Mouse (Mus musculus): ENCODE measurements around the gene Otud7b. TPM values are rescaled to one million over a fixed set of nuclear protein-coding genes. Genes with fewer than 3 reads are reported as not detected.

Otud7b gene
- 20.2 and 20.6 TPM in 2 replicates for polyA plus RNA-seq (2016; fragmentation: Nextera tagmentation; extraction: Ambion mirVana)

DNA sequence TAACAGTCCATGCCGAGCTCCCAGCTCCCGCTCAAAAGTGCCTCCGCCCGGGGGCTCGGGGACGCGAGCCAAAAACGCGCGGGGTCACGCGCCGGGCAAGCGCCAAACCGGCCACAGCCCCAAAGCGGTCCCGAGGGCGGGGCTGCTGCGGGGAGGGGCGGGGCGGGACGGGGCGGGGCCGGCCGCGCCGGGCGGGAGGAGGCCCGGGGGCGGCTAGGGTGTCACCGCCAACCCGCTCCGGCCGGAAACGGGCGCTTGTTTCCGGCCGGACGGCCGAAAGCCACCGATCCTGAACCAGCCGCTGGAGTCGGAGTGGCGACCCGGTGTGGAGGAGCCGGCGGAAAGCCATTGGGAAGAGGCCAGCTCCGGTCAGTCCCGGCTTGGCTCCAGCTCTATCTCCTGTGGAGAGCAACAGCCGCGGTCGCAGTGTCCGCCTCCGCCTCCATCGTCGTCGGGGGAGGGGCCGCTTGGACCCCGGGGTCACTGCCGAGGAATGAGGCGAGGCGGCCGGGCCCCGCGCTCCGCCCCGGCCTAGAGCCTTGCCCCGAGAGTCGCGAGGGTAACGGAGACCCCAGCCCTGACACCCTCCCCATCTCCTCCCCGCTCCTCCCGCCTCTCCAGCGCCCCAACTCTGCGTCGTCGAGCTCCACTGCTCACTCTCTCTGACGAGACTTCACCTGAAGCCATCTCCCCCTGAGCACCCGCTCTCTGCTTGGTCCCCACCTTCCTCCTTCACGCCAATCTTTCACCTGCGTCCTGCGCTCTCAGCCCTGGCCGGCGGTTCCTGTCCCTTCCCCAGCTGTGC is at the start of gene Otud7b:
Otud7b (plus strand) TSS at position 267 of the 805 bp plus-strand sequence.
- no peaks in the 10 kb centered on the region for H3K36me3 ChIP-seq
- peaks cover 19% of the 10 kb centered on the region; the same call in 1 of the 2 replicates for H3K4me1 ChIP-seq
- H3K27ac ChIP-seq, result peak within 1 kb of the TSS; percentile 94
- peak within 1 kb of the TSS; percentile 87 for H3K9ac ChIP-seq
- no peaks in the 10 kb centered on the region for H3K27me3 ChIP-seq
- H3K4me2 ChIP-seq (replicated peaks), result peak within 1 kb of the TSS; percentile 85
- no peaks in the 10 kb centered on the region for H3K9me3 ChIP-seq
- 1% methylated on average over 84 of the region's 84 CpGs for WGBS
- H3K4me3 ChIP-seq, result peak within 1 kb of the TSS; percentile 89
- ATAC-seq (ENCODE audit: insufficient number of reproducible peaks, insufficient read depth, low FRiP score, low TSS enrichment), result peak; percentile 79

- 83% methylated on average over 6 of the region's 6 CpGs for WGBS
Observed at GRCm38 (mm10) chr3:96055294-96055693, 49.0 kb upstream of the Otud7b start.

GRCm38 (mm10) chr3:96056031-96056430 is 48.3 kb upstream of the Otud7b start:
- ATAC-seq (ENCODE audit: insufficient number of reproducible peaks, insufficient read depth, low FRiP score, low TSS enrichment), result no peak
- H3K4me1 ChIP-seq, result peaks cover 8% of the 10 kb centered on the region; the same call in 1 of the 2 replicates
- WGBS, result 86% methylated on average over 4 of the region's 4 CpGs
- peaks cover 4% of the 10 kb centered on the region; the same call in 1 of the 2 replicates for H3K36me3 ChIP-seq
- no peak overlapping the region for H3K27ac ChIP-seq
- no peaks in the 10 kb centered on the region for H3K27me3 ChIP-seq
- H3K9ac ChIP-seq, result no peak overlapping the region
- no peak overlapping the region for H3K4me3 ChIP-seq
- no peak overlapping the region for H3K4me2 ChIP-seq (replicated peaks)
- H3K9me3 ChIP-seq, result no peaks in the 10 kb centered on the region

More at GRCm38 (mm10) chr3:96055294-96055693, 49.0 kb upstream of the Otud7b start:
- H3K27ac ChIP-seq, result no peak overlapping the region
- H3K36me3 ChIP-seq, result peaks cover 9% of the 10 kb centered on the region; the same call in 1 of the 2 replicates
- ATAC-seq (ENCODE audit: insufficient number of reproducible peaks, insufficient read depth, low FRiP score, low TSS enrichment), result no peak
- H3K27me3 ChIP-seq, result no peaks in the 10 kb centered on the region
- no peak overlapping the region for H3K9ac ChIP-seq
- H3K4me3 ChIP-seq, result no peak overlapping the region
- H3K4me2 ChIP-seq (replicated peaks), result no peak overlapping the region
- peaks cover 8% of the 10 kb centered on the region; the same call in 1 of the 2 replicates for H3K4me1 ChIP-seq
- no peaks in the 10 kb centered on the region for H3K9me3 ChIP-seq

GRCm38 (mm10) chr3:96057747-96058204 is 46.6 kb upstream of the Otud7b start:
- peak overlapping the region; percentile 90 for H3K27ac ChIP-seq
- H3K27me3 ChIP-seq, result no peaks in the 10 kb centered on the region
- H3K9ac ChIP-seq, result peak overlapping the region; percentile 70
- peaks cover 8% of the 10 kb centered on the region; the same call in 1 of the 2 replicates for H3K4me1 ChIP-seq
- no peaks in the 10 kb centered on the region for H3K9me3 ChIP-seq
- H3K36me3 ChIP-seq, result no peaks in the 10 kb centered on the region
- ATAC-seq (ENCODE audit: insufficient number of reproducible peaks, insufficient read depth, low FRiP score, low TSS enrichment), result peak; percentile 93
- under 1% methylated on average over 26 of the region's 26 CpGs for WGBS
- peak overlapping the region; percentile 67 for H3K4me3 ChIP-seq
- peak overlapping the region; percentile 64 for H3K4me2 ChIP-seq (replicated peaks)

GRCm38 (mm10) chr3:96058231-96058896 is 46.0 kb upstream of the Otud7b start, which contains the start of gene Vps45:
Gene Vps45 (minus strand): TSS chr3:96058466.
- H3K27ac ChIP-seq, result peak within 1 kb of the TSS; percentile 90
- 2% methylated on average over 18 of the region's 18 CpGs for WGBS

DNA sequence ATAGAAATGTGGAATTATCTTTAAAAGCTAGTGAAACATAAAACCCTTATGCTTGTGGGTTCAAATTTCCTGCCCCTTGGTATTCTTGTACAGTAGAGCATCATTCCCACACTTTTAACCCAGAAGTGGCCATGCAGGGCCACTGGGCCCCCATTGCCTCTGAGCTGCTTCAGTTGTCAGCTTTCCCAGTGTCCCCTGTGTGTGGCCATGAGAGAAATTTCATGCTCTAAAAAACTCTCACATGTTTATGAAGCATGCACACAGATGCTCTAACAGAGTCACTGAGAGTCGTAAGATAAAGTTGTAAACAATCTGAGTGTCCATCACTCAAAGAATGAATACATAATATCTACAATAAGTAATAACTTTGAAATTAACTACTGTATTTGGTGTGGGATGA is 44.2 kb upstream of the Otud7b start:
- no peak overlapping the region for H3K4me3 ChIP-seq
- H3K27ac ChIP-seq, result no peak overlapping the region
- H3K36me3 ChIP-seq, result no peaks in the 10 kb centered on the region
- peaks cover 8% of the 10 kb centered on the region; the same call in 1 of the 2 replicates for H3K4me1 ChIP-seq
- H3K9ac ChIP-seq, result no peak overlapping the region
- ATAC-seq (ENCODE audit: insufficient number of reproducible peaks, insufficient read depth, low FRiP score, low TSS enrichment), result no peak
- 91% methylated on average over 1 of the region's 1 CpGs for WGBS
- H3K4me2 ChIP-seq (replicated peaks), result no peak overlapping the region
- H3K27me3 ChIP-seq, result no peaks in the 10 kb centered on the region
- no peaks in the 10 kb centered on the region for H3K9me3 ChIP-seq

More at GRCm38 (mm10) chr3:96058231-96058896, 46.0 kb upstream of the Otud7b start, which contains the start of gene Vps45:
- peak within 1 kb of the TSS; percentile 67 for H3K4me3 ChIP-seq
- peak within 1 kb of the TSS; percentile 64 for H3K4me2 ChIP-seq (replicated peaks)
- H3K9me3 ChIP-seq, result no peaks in the 10 kb centered on the region
- peaks cover 8% of the 10 kb centered on the region; the same call in 1 of the 2 replicates for H3K4me1 ChIP-seq
- peak within 1 kb of the TSS; percentile 70 for H3K9ac ChIP-seq
- ATAC-seq (ENCODE audit: insufficient number of reproducible peaks, insufficient read depth, low FRiP score, low TSS enrichment), result peak; percentile 77; the same call in 1 of the 2 replicates
- no peaks in the 10 kb centered on the region for H3K36me3 ChIP-seq
- no peaks in the 10 kb centered on the region for H3K27me3 ChIP-seq

- no peak overlapping the region for H3K27ac ChIP-seq
- WGBS, result 81% methylated on average over 2 of the region's 2 CpGs
- ATAC-seq (ENCODE audit: insufficient number of reproducible peaks, insufficient read depth, low FRiP score, low TSS enrichment), result no peak
- H3K27me3 ChIP-seq, result no peaks in the 10 kb centered on the region
- H3K4me3 ChIP-seq, result no peak overlapping the region
- no peak overlapping the region for H3K9ac ChIP-seq
- no peaks in the 10 kb centered on the region for H3K9me3 ChIP-seq
- no peak overlapping the region for H3K4me2 ChIP-seq (replicated peaks)
- H3K4me1 ChIP-seq, result no peaks in the 10 kb centered on the region; the same call in 1 of the 2 replicates
- no peaks in the 10 kb centered on the region for H3K36me3 ChIP-seq
Observed at GRCm38 (mm10) chr3:96063299-96063698, 41.0 kb upstream of the Otud7b start.

DNA sequence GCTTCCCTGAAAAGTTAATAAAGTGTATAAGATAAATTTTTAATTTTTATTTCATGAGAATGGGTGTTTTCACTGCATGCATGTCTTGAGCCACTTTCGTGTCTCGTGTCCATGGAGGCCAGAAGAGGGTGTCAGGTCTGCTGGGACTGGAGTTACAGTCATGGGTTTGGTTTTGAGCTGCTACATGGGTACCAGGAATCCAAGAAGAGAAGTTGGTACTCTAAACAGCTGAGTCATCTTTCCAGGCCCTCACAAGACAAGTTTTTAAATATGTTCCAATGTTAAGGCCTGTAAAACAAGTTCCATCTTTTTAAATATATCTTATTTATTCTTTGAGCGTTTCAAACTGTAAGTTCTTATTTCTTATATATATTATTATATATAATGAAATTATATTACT is 40.1 kb upstream of the Otud7b start:
- no peak overlapping the region for H3K9ac ChIP-seq
- H3K36me3 ChIP-seq, result no peaks in the 10 kb centered on the region
- no peak overlapping the region for H3K4me3 ChIP-seq
- no peaks in the 10 kb centered on the region for H3K9me3 ChIP-seq
- H3K27me3 ChIP-seq, result no peaks in the 10 kb centered on the region
- 81% methylated on average over 3 of the region's 3 CpGs for WGBS
- no peaks in the 10 kb centered on the region; the same call in 1 of the 2 replicates for H3K4me1 ChIP-seq
- H3K4me2 ChIP-seq (replicated peaks), result no peak overlapping the region
- ATAC-seq (ENCODE audit: insufficient number of reproducible peaks, insufficient read depth, low FRiP score, low TSS enrichment), result no peak
- H3K27ac ChIP-seq, result no peak overlapping the region

- Histone ChIP-seq H3K4me1 (no peaks in the 10 kb centered on the region; the same call in 1 of the 2 replicates), H3K36me3 (no peaks in the 10 kb centered on the region), H3K9me3 (no peaks in the 10 kb centered on the region), H3K27me3 (no peaks in the 10 kb centered on the region), H3K4me2 (replicated peaks) (no peak overlapping the region), H3K9ac (no peak overlapping the region), H3K27ac (no peak overlapping the region), H3K4me3 (no peak overlapping the region)
- no peak for ATAC-seq (ENCODE audit: insufficient number of reproducible peaks, insufficient read depth, low FRiP score, low TSS enrichment)
- WGBS, result 19% methylated on average over 4 of the region's 4 CpGs
Observed at GRCm38 (mm10) chr3:96065147-96065546, 39.2 kb upstream of the Otud7b start.

GRCm38 (mm10) chr3:96065754-96066375 is 38.5 kb upstream of the Otud7b start:
- H3K27me3 ChIP-seq, result no peaks in the 10 kb centered on the region
- H3K4me1 ChIP-seq, result no peaks in the 10 kb centered on the region; the same call in 1 of the 2 replicates
- ATAC-seq (ENCODE audit: insufficient number of reproducible peaks, insufficient read depth, low FRiP score, low TSS enrichment), result no peak
- no peaks in the 10 kb centered on the region for H3K9me3 ChIP-seq
- H3K27ac ChIP-seq, result no peak overlapping the region
- no peak overlapping the region for H3K9ac ChIP-seq
- H3K4me2 ChIP-seq (replicated peaks), result peak overlapping the region; percentile 42
- peak overlapping the region; percentile 17; the same call in 1 of the 2 replicates for H3K4me3 ChIP-seq
- WGBS, result 28% methylated on average over 20 of the region's 20 CpGs
- no peaks in the 10 kb centered on the region for H3K36me3 ChIP-seq

- H3K4me2 ChIP-seq (replicated peaks), result no peak overlapping the region
- 84% methylated on average over 5 of the region's 5 CpGs for WGBS
- no peak overlapping the region for H3K4me3 ChIP-seq
- no peak overlapping the region for H3K27ac ChIP-seq
- H3K36me3 ChIP-seq, result no peaks in the 10 kb centered on the region
- no peak overlapping the region for H3K9ac ChIP-seq
- no peaks in the 10 kb centered on the region for H3K9me3 ChIP-seq
- H3K27me3 ChIP-seq, result no peaks in the 10 kb centered on the region
- H3K4me1 ChIP-seq, result no peaks in the 10 kb centered on the region; the same call in 1 of the 2 replicates
- ATAC-seq (ENCODE audit: insufficient number of reproducible peaks, insufficient read depth, low FRiP score, low TSS enrichment), result no peak
Observed at GRCm38 (mm10) chr3:96066741-96067140, 37.6 kb upstream of the Otud7b start.
